Mouse (Mus musculus): ENCODE data around the gene Fntb. TPM values are rescaled to one million over a fixed set of nuclear protein-coding genes. Genes with fewer than 3 reads are reported as not detected.

Gene Fntb
- polyA plus RNA-seq, 1 experiment from 2014 or later: 39.2 TPM

DNA sequence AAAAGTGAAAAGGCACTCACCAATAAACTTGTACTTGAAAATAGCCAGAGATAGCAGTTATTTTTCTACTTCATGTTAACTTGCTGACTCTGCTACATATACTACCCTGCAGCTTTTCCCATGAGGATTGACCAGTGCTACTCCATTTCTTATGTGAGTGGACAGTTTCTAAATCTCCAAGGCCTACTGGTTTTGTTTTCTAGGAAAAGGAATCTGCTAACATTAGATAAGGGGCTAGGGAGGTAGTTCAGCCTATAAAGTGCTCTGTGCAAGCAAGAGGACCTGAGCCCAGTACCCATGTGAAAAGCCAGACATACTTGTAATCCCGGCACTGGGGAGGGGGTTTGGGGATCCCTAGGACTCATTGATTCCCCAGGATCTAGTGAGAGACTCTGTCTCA lies 140.9 kb downstream of the Fntb start:
- no peak for DNase-seq (ENCODE audit: low spot score)
- H3K4me1 ChIP-seq: peaks cover 24% of the 10 kb centered on the region
- 68% methylated on average over 1 of the region's 1 CpGs for WGBS
- no peaks in the 10 kb centered on the region for H3K9me3 ChIP-seq
- H3K4me3 ChIP-seq: no peak overlapping the region
- H3K27ac ChIP-seq: no peak overlapping the region
- H3K36me3 ChIP-seq: peaks cover 27% of the 10 kb centered on the region; the same call in 1 of the 2 replicates
- H3K27me3 ChIP-seq (ENCODE audit: insufficient read depth, poor library complexity, severe bottlenecking): no peaks in the 10 kb centered on the region

DNA sequence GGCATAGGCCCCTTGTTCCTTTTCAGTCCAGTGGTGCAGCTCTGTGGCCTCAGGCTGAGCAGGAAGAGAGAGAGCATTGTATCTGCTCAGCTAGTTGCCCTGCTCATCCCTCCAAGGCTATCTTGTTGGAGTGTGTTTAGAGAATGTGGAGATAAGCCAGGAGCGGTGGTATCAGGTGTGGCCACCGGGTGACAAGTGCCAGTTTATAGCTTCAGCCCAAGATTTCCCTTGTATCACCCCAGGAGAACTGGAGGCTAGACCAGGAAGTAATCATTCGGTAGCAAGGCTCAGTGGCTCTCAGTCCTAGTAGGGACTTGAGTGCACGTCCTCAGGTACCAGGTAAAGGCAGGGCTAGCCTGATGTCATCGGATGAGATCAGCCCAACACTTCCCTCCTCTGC lies 143.8 kb downstream of the Fntb start:
- peaks cover 25% of the 10 kb centered on the region; the same call in 1 of the 2 replicates for H3K36me3 ChIP-seq
- WGBS: 39% methylated on average over 5 of the region's 5 CpGs
- peaks cover 26% of the 10 kb centered on the region for H3K4me1 ChIP-seq
- no peak overlapping the region for H3K4me3 ChIP-seq
- DNase-seq (ENCODE audit: low spot score): no peak
- H3K9me3 ChIP-seq: no peaks in the 10 kb centered on the region
- no peaks in the 10 kb centered on the region for H3K27me3 ChIP-seq (ENCODE audit: insufficient read depth, poor library complexity, severe bottlenecking)
- H3K27ac ChIP-seq: no peak overlapping the region; the same call in 1 of the 2 replicates

DNA sequence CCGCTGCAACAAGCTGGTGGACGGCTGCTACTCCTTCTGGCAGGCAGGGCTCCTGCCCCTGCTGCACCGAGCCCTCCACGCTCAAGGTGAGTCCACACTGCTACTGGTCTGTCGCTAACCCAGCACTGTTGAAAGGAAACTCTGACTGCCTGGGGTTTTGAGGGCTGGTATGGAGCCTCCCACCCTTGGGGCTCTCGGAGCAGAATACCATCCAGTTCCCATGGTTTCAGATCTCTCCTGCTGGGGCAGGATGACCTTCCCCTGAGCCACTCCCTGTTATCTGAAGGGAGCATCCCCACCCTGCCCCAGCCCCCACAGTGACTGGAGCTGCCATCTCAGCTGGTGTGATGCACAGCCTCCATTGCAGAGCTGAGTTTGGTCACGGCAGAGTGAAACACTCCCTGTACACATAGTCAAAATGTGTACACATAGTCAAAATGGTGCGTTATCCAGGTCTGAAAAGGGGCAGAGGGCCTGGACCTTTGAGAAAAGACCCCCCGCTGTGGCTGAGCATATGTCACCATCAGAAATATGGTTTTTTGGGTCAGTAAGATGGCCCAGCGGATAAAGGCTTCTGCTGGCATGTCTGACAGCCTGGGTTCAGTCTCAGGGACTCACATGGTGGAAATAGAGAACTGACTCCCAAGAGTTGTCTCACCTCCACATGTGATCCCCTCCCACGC lies 145.0 kb downstream of the Fntb start:
- peaks cover 29% of the 10 kb centered on the region for H3K36me3 ChIP-seq
- H3K4me1 ChIP-seq: peaks cover 26% of the 10 kb centered on the region
- H3K4me3 ChIP-seq: no peak overlapping the region
- DNase-seq (ENCODE audit: low spot score): peak; percentile 84
- peak overlapping the region; percentile 42; the same call in 1 of the 2 replicates for H3K27ac ChIP-seq
- WGBS: 61% methylated on average over 11 of the region's 11 CpGs
- H3K27me3 ChIP-seq (ENCODE audit: insufficient read depth, poor library complexity, severe bottlenecking): no peaks in the 10 kb centered on the region
- no peaks in the 10 kb centered on the region for H3K9me3 ChIP-seq

DNA sequence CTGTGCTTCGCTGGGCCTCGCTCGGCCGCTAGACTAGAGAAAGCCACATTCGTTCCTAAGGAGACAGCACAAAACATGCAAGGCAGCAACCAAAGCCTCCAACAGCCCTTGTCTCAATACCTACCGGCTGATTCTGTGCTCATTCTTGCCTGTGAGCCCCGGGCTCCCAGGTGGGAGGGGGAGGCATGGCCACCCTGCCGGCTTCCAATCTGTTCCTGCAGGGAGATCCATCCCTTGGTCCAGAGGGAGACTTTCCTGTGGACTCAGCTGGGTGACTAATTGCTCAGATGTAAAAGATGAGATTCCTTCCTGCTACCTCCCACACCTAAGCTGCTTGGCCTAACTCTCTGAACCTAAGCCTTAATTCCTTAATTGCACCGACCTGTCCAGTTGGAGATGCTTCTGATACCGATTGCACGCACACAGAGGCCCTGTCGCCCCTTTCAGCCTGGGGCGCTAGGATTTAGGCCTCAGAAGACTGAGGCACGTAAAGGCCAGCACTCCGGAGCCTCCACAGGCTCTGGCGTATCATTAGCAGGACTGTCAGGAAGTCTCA lies 145.9 kb downstream of the Fntb start:
- 74% methylated on average over 16 of the region's 16 CpGs for WGBS
- Histone ChIP-seq H3K9me3 (no peaks in the 10 kb centered on the region), H3K27ac (no peak overlapping the region), H3K4me1 (peaks cover 24% of the 10 kb centered on the region), H3K27me3 (ENCODE audit: insufficient read depth, poor library complexity, severe bottlenecking) (no peaks in the 10 kb centered on the region), H3K4me3 (no peak overlapping the region), H3K36me3 (peaks cover 31% of the 10 kb centered on the region)
- no peak for DNase-seq (ENCODE audit: low spot score)

DNA sequence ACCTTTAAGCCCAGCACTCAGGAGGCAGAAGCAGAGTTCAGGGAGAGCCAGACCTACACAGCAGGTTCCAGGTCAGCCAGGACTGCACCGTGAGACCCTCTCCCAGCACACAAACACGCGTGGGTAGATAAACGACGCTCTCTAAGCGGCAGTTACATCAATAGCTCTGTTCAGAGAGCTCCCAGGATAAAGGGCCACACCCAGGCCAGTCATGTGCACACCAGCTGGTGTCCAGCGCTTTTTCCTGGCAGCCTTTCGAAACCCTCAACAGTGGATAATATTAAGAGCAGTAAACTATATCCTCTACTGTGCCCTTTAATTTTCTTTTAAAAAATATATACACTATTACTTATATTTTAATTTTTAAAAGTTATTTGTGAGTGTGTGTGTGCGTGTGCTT lies 146.8 kb downstream of the Fntb start:
- DNase-seq (ENCODE audit: low spot score): no peak
- H3K9me3 ChIP-seq: no peaks in the 10 kb centered on the region
- WGBS: 61% methylated on average over 9 of the region's 9 CpGs
- no peak overlapping the region for H3K4me3 ChIP-seq
- no peaks in the 10 kb centered on the region for H3K27me3 ChIP-seq (ENCODE audit: insufficient read depth, poor library complexity, severe bottlenecking)
- H3K4me1 ChIP-seq: peaks cover 20% of the 10 kb centered on the region
- H3K36me3 ChIP-seq: peaks cover 35% of the 10 kb centered on the region
- no peak overlapping the region for H3K27ac ChIP-seq

DNA sequence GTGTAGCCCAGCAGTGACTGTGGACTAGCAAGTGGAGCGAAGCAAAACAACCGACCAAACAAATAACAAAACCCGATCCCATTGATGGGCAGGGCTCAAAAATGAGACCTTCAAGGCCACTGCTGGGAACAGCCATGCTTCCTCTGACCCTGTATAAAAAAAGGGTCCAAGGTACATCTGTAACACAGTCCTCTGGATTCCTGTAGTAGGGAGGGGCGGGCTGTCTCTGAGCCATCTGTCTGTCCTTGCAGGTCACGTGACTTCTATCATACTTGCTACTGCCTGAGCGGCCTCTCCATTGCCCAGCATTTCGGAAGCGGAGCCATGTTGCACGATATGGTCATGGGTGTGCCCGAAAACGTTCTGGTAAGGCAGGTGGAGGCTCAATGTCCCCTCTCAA lies 150.8 kb downstream of the Fntb start:
- H3K4me3 ChIP-seq: no peak overlapping the region
- H3K27me3 ChIP-seq (ENCODE audit: insufficient read depth, poor library complexity, severe bottlenecking): no peaks in the 10 kb centered on the region
- H3K4me1 ChIP-seq: peaks cover 2% of the 10 kb centered on the region; the same call in 1 of the 2 replicates
- WGBS: 86% methylated on average over 11 of the region's 11 CpGs
- H3K27ac ChIP-seq: no peak overlapping the region
- no peaks in the 10 kb centered on the region for H3K9me3 ChIP-seq
- no peak for DNase-seq (ENCODE audit: low spot score)
- H3K36me3 ChIP-seq: peaks cover 43% of the 10 kb centered on the region

DNA sequence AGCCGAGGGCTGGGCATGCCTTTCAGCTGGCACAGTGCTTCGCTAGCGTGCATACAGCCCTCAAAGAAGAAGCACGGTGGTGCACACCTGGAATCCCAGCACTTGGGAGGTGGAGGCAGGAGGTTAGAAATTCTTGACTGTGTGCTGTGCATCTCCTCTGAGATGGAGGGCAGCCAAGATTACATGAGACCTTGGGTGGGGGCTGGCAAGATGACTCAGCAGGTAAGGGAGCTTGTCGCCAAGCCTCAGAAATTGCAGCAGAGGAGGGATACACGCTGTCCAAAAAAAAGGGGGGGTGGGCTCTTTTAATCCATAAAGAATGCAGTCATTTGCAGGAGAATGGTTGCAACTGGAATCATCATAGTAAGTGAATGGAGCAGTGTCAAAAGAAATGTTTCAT lies 152.7 kb downstream of the Fntb start:
- Histone ChIP-seq H3K4me3 (no peak overlapping the region), H3K9me3 (no peaks in the 10 kb centered on the region), H3K36me3 (peaks cover 40% of the 10 kb centered on the region), H3K4me1 (no peaks in the 10 kb centered on the region; the same call in 1 of the 2 replicates), H3K27ac (no peak overlapping the region), H3K27me3 (ENCODE audit: insufficient read depth, poor library complexity, severe bottlenecking) (no peaks in the 10 kb centered on the region)
- DNase-seq (ENCODE audit: low spot score): no peak
- 79% methylated on average over 6 of the region's 6 CpGs for WGBS

DNA sequence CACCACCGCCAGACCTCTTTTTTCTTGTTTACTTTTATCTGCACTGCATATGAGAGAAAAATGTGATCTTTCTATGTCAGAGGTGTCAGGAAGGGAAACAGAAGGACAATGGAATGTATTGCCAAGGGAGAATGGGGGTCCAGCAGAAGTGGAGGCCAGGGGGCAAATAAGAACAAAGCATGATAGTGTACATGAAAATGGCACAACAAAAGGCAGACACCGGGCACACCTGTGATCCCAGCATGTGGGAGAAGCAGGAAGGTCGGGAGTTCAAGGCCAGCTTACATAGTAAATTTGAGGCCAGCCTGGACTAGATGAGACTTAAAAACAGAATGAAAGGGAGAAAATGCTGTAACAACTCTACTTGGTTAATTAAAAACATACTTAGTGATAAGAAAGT lies 153.5 kb downstream of the Fntb start:
- H3K4me3 ChIP-seq: no peak overlapping the region
- no peaks in the 10 kb centered on the region for H3K9me3 ChIP-seq
- WGBS: 80% methylated on average over 3 of the region's 3 CpGs
- no peaks in the 10 kb centered on the region for H3K27me3 ChIP-seq (ENCODE audit: insufficient read depth, poor library complexity, severe bottlenecking)
- DNase-seq (ENCODE audit: low spot score): no peak
- peaks cover 40% of the 10 kb centered on the region for H3K36me3 ChIP-seq
- H3K27ac ChIP-seq: no peak overlapping the region
- H3K4me1 ChIP-seq: no peaks in the 10 kb centered on the region; the same call in 1 of the 2 replicates

DNA sequence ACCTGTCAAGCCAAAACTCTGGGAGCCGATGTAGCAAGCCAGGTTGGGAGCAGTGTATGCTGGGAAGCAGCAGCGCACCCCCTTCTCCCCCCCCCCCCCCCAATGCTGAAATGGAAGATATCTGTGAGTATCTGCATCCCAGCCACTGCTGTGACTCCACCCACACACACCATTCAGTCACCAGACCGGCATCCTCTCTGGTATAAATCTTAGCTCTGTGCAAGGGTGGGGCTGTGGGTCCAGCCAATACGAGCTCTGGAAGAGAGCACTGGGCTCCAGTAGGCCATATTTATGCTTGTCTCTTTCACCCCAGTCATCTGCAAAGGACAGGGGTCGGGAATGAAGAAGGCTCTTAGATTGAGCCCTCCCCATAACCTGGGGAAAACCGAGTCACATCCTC lies 155.0 kb downstream of the Fntb start:
- Histone ChIP-seq H3K36me3 (peaks cover 33% of the 10 kb centered on the region), H3K27ac (no peak overlapping the region), H3K27me3 (ENCODE audit: insufficient read depth, poor library complexity, severe bottlenecking) (no peaks in the 10 kb centered on the region), H3K9me3 (no peaks in the 10 kb centered on the region), H3K4me1 (no peaks in the 10 kb centered on the region; the same call in 1 of the 2 replicates), H3K4me3 (no peak overlapping the region)
- WGBS: 68% methylated on average over 6 of the region's 6 CpGs
- DNase-seq (ENCODE audit: low spot score): no peak

DNA sequence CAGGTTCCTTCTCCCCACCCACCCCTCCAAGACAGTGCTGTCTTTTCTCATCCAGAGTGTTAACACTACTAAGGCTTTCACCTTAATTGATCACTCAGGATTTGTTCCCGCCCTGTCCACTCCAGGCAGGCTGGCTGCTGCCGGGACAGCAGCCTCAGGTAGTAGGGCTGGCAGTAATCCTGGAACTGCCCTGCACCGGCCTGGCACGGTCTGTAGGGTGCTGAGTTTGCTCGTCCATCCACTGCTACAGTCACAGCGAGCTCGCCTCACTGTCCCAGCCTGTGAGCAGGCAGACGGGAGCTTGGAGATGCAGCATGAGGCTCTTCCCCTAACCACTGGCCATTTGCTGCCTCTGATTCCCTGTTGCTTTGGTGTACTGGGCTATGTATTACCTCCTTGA lies 155.6 kb downstream of the Fntb start:
- Histone ChIP-seq H3K9me3 (no peaks in the 10 kb centered on the region), H3K4me3 (no peak overlapping the region), H3K36me3 (peaks cover 33% of the 10 kb centered on the region), H3K27ac (no peak overlapping the region), H3K27me3 (ENCODE audit: insufficient read depth, poor library complexity, severe bottlenecking) (no peaks in the 10 kb centered on the region), H3K4me1 (peaks cover under 1% of the 10 kb centered on the region; the same call in 1 of the 2 replicates)
- no peak for DNase-seq (ENCODE audit: low spot score)
- WGBS: 81% methylated on average over 8 of the region's 8 CpGs

DNA sequence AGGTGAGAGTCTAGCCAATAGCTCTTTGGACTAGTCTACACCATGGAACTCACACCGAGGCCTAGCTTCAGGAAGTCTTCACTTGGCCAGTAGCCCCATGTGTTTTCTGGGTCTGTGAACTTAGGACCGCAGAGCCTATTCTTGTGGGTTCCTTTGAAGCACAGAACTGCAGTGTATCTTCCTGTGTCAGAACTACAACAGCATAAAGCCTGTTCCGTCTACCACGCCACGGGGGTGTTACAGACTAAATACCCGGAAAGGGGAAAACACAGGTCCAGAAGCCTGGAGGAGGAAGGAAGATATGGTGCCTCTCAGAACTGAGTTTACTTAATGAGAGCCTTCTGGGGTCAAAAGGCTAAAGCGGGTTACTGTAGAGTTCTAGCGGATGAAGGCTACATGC lies 157.7 kb downstream of the Fntb start:
- DNase-seq (ENCODE audit: low spot score): no peak
- WGBS: 87% methylated on average over 8 of the region's 8 CpGs
- no peaks in the 10 kb centered on the region for H3K9me3 ChIP-seq

DNA sequence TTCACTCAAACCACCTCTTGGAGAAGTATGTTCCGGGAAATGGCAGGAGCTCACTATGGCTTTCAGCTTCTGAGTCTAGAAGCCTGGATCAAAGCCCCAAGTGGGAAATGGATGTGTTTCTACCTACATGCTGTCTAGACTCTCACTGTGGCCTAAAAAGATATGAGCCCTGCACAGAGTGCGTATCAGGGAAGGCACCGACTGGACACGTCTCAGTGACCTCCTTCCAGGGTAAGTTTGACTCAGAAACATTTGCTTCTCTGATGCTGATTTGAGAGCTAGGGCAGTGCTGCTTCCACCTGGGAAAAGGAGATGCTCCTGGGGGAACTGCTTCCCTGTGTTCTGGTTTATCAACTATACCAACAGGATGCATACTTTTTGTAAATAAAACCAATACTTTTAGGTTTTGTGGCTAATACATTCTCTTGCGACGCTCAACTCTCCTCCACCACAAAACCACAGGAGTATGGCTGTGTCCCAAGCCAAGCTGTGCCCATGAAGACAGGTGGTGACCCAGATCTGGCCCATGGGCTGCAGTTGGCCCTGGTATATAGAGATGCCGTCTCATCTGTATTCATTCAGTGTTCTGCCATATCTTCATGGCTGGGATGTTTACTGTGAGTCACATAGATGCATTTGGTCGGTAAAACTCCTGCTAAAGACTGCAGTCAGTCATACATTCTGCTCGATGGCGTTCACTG lies 159.7 kb downstream of the Fntb start:
- H3K27me3 ChIP-seq (ENCODE audit: insufficient read depth, poor library complexity, severe bottlenecking): no peaks in the 10 kb centered on the region

More for the DNA sequence above, 157.7 kb downstream of the Fntb start:
- Histone ChIP-seq H3K27me3 (ENCODE audit: insufficient read depth, poor library complexity, severe bottlenecking) (no peaks in the 10 kb centered on the region), H3K27ac (no peak overlapping the region), H3K36me3 (peaks cover 18% of the 10 kb centered on the region; the same call in 1 of the 2 replicates), H3K4me3 (no peak overlapping the region), H3K4me1 (peaks cover 13% of the 10 kb centered on the region; the same call in 1 of the 2 replicates)

DNA sequence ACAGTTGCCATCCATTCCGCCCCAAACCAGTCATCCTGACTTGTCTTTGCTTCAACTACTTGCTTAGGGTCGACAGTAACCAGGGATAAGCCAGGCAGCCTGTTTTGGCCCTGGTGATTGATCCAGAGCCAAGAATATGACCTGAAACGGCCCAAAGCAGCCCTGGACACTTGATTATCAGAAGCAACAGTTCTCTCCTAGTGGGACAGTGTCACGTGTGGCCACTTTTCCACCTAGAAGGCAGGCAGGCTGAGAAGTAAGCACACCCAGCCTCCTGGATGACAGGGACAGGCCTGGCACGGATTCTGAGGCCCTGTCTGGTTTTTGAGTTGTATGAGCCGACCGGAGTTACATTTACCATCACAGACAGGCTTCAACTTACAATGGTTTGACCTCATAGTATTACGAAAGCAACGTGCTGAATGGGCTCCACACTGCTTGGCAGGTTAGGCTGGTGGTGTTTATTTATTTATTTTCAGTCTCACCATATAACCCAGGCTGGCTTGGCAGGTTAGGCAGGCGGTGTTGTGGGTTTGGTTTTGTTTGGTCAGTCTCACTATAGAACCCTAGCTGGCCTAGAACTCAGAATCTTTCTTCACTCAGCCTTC lies 161.1 kb downstream of the Fntb start:
- Histone ChIP-seq H3K27ac (no peak overlapping the region), H3K9me3 (no peaks in the 10 kb centered on the region), H3K4me1 (peaks cover 23% of the 10 kb centered on the region), H3K36me3 (no peaks in the 10 kb centered on the region; the same call in 1 of the 2 replicates), H3K27me3 (ENCODE audit: insufficient read depth, poor library complexity, severe bottlenecking) (no peaks in the 10 kb centered on the region), H3K4me3 (no peak overlapping the region)
- no peak for DNase-seq (ENCODE audit: low spot score)
- 72% methylated on average over 10 of the region's 10 CpGs for WGBS

More for the DNA sequence above, 159.7 kb downstream of the Fntb start:
- Histone ChIP-seq H3K27ac (no peak overlapping the region), H3K9me3 (no peaks in the 10 kb centered on the region), H3K4me1 (peaks cover 18% of the 10 kb centered on the region), H3K4me3 (no peak overlapping the region), H3K36me3 (peaks cover 11% of the 10 kb centered on the region; the same call in 1 of the 2 replicates)
- WGBS: 90% methylated on average over 10 of the region's 10 CpGs
- DNase-seq (ENCODE audit: low spot score): no peak

Data from heart, embryonic 10.5 days (tissue).